Mouse (Mus musculus) inflammation-experienced regulatory T-cells (primary cell): Measurements from ENCODE around the gene Trim5. TPM values are rescaled to one million over a fixed set of nuclear protein-coding genes. Genes with fewer than 3 reads are reported as not detected.

Experiments used
- polyA plus RNA-seq, 2 experiments: library from polyadenylated mRNA; unstranded; fragments of 100-300 nt; shearing (Covaris generic); gene quantifications; one replicate each; pipeline ENCODE4 v1.2.1; 2017

Trim5 gene
- 10 to 100 TPM; 25.7 to 25.9 TPM for polyA plus RNA-seq

DNA sequence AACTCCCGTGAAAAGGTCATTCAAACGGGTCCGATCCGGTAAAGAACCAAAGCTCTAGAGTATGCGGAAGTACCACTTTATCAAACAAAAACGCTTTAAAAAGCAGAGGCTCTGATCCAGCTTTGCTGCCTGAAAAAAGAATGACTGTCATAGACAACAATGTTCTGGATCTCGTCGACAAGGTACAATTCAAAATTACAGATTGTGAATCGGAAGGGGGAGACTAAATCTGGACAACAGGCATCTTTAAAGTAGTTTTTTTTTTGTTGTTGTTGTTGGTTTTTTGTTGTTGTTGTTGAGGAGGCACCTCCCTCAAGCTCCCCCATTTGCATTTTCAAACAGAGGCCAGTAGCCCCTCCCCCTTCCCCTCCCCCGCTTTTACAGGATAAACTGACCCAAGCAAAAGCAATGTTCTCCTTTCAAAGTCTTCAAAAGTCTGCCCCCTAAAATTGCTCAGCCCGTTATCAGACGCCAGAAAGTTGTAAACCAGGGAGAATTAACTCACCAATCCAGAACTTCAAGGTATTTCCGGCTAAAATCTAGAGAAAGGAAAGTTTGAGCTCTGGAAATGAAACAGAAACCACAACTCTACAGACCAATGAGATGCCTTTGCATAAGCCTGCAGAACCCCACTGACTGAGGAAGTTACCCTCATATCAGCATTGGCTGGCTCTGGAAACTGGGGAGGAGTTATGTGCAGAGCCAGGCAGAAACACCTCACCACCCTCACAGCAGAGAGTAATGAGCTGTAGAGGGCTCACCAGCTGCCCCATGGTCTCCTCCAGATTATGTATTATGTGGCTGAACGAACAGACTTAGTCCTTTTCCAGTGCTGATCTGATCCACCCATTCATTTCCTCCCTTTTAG is at the start of gene Trim5:
Gene Trim5 (minus strand): TSS at position 519 of the 868 bp plus-strand sequence.

DNA sequence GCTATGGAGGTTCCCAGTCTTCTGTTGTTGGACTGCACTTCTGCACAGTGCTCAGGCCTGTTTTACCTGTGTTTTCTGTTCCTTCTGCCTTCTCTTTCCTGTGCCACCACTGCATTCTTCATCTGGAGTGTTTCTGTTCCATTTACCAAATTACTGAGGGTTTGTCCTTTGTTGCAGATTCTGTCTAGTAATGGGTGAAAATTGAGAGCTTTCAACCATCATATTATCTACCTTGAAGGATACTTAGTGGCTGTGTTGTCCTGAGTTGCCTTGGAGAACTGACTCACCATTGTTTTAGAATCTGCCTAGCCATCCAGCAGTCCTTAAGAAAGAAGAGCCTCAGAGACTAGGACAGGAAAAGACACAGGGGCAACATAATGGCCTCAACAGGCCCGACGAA is 41.3 kb upstream of the Trim5 start, which contains the start of gene Trim34b:
Gene Trim34b (plus strand): TSS at position 301 of the 400 bp plus-strand sequence.

DNA sequence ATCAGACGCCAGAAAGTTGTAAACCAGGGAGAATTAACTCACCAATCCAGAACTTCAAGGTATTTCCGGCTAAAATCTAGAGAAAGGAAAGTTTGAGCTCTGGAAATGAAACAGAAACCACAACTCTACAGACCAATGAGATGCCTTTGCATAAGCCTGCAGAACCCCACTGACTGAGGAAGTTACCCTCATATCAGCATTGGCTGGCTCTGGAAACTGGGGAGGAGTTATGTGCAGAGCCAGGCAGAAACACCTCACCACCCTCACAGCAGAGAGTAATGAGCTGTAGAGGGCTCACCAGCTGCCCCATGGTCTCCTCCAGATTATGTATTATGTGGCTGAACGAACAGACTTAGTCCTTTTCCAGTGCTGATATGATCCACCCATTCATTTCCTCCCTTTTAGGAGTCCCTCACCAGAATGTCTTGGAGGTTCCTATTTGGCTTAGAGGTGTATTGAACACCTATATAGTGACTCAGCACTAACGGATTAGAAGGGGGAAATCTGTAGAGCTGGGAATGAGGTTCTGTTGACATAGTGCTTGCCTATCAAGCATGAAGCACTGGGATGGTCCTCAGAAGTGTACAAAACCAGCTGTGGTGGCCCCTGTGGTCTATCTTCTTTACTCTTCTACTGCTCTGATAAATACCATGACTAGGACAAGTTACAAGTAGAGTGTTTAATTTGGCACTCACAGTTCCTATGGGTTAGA is 27.6 kb upstream of the Trim5 start, which contains the start of gene Trim12a:
Gene Trim12a (minus strand): TSS at position 98 of the 712 bp plus-strand sequence.

DNA sequence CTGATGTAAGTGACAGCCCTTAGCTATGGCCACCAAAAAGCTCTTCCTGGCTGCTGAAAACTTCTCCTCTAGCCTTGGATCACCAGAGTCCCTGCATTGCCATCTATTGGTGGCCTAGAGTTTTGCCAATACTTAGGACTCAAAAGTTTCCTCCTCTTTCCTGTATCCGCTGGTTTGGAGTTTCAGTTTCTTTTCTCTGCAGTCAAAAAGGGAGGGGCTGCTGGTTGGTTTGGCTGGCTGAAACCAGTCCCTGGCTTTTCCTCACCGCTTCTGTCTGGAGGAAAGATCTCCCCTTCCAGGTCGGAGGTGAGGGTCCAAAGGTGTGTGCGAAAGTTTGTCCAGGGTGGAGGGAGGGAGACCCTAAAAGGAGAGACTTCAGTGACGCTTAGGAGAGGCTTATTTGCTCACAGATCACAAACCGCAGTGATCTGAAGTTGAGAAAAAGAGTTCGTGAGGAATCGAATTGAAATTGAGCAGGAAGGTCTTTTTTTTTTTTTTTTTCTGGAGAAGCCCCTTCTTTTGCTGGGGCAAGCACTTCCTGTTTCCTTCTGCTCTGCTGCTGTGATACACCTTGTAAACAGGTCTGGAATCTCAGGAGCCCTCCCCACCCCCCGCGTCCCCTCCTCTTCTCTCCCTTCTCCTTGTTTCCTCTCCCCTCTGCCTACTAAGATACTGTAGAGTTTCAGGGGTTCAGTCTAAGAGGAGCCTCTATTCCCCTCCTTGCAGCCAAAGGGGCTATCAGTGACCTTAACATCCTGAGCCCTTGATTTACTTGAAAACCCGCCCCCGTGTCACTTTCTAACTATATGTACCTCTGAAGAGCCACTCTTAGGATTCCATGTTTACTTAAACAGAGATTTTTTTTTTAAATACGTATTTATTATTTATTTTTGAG is 43.4 kb downstream of the Trim5 start, which contains the start of gene Trim34a:
Gene Trim34a (plus strand): TSS at position 171 of the 895 bp plus-strand sequence.

DNA sequence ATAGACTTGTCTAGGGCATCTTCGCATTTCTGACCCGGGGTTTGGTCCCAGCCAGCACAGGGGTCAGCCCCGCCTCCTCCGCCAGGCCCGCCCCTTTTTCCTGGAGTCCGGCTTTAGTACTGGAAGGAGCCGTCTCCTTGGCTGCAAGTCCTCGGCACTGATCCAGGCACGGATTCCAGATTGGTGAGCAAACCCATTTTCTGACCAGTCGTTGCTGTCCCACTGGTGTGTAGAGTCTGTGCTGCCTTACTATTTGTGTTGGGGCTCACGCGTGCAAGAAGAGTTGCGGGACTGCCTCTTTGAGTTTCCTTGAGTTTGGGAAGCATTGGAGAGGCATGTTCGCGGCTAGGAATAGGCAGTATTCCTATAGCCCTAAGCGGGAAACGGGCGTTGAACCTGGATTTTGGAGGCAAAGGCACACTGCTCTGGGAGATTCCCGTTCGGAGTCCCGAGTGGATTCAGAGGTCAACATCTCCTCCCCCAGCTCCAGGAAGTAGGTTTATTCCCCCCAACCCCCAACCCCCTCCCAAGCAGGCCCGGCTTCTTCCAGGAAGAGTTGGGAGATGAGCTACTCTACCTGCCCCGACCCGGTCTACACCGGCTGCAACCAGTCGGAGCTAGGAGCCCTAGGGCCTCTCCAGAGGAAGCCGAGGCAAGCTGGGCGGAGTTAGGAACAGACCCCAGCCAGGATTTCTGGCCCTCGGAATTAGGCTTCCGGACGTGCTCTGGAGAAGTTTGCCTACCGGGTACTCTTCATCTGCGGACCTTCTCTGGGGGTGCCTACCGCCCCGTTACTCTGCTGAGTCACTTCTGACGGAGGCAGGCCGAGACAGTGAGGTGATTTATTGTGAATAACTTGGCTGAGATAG is 69.0 kb downstream of the Trim5 start, which contains the start of gene Trim6:
Gene Trim6 (plus strand): TSS at position 93 of the 869 bp plus-strand sequence.

Other genes with a start within 250 kb of the Trim5 start
- under 1 TPM in 1 of 2 experiments, not detected in 1; 0.06 TPM for gene Olfr642, start 235.4 kb downstream of the Trim5 start, polyA plus RNA-seq
- gene 4930516K23Rik, start 226.6 kb downstream of the Trim5 start, polyA plus RNA-seq, result under 1 TPM; 0.05 to 0.47 TPM
- gene Olfr644, start 216.2 kb downstream of the Trim5 start, polyA plus RNA-seq, result under 1 TPM in 1 of 2 experiments, not detected in 1; 0.17 TPM
- under 1 TPM in 1 of 2 experiments, not detected in 1; 0.29 TPM for gene Olfr645, start 202.6 kb downstream of the Trim5 start, polyA plus RNA-seq
- gene Olfr646, start 183.2 kb downstream of the Trim5 start, polyA plus RNA-seq, result under 1 TPM in 1 of 2 experiments, not detected in 1; 0.31 TPM
- gene Ubqln5, start 158.3 kb downstream of the Trim5 start, polyA plus RNA-seq, result not detected
- gene Olfr643, start 150.7 kb downstream of the Trim5 start, polyA plus RNA-seq, result not detected
- gene Ubqln3, start 144.8 kb downstream of the Trim5 start, polyA plus RNA-seq, result not detected
- gene Ubqlnl, start 137.5 kb downstream of the Trim5 start, polyA plus RNA-seq, result not detected
- gene Olfm5, start 123.3 kb downstream of the Trim5 start, polyA plus RNA-seq, result under 1 TPM in 1 of 2 experiments, not detected in 1; 0.07 TPM
- under 1 TPM in 1 of 2 experiments, not detected in 1; 0.10 TPM for gene Olfr648, start 104.7 kb downstream of the Trim5 start, polyA plus RNA-seq
- not detected for gene Olfr649, start 92.1 kb downstream of the Trim5 start, polyA plus RNA-seq
- 1 to 10 TPM; 2.7 to 3.6 TPM for gene Trim6, start 69.3 kb downstream of the Trim5 start, polyA plus RNA-seq
- gene Trim34a, start 43.6 kb downstream of the Trim5 start, polyA plus RNA-seq, result 10 to 100 TPM; 41.8 to 55.6 TPM
- gene Trim12a, start 27.4 kb upstream of the Trim5 start, polyA plus RNA-seq, result 100 to 1,000 TPM; 128 to 154 TPM
- gene Trim34b, start 41.4 kb upstream of the Trim5 start, polyA plus RNA-seq, result 1 to 10 TPM; 1.5 to 2.2 TPM
- gene Trim12c, start 65.3 kb upstream of the Trim5 start, polyA plus RNA-seq, result 10 to 100 TPM; 19.3 to 21.5 TPM
- 1 to 10 TPM in 1 of 2 experiments, under 1 TPM in 1; 0.69 to 1.5 TPM for gene Trim30b, start 81.8 kb upstream of the Trim5 start, polyA plus RNA-seq
- gene Trim30c, start 112.7 kb upstream of the Trim5 start, polyA plus RNA-seq, result under 1 TPM; 0.60 to 0.82 TPM
- gene Trim30a, start 177.1 kb upstream of the Trim5 start, polyA plus RNA-seq, result 10 to 100 TPM; 52.1 to 52.3 TPM
- gene Trim30d, start 219.8 kb upstream of the Trim5 start, polyA plus RNA-seq, result 10 to 100 TPM; 18.5 to 22.7 TPM